Mouse (Mus musculus): ENCODE results near the gene Ip6k3. TPM values are rescaled to one million over a fixed set of nuclear protein-coding genes. Genes with fewer than 3 reads are reported as not detected.

The Ip6k3 gene
- total RNA-seq, 1 experiment: 0.27 TPM

- Histone ChIP-seq H3K27ac (ENCODE audit: insufficient read depth, low read depth, low read length, poor library complexity, severe bottlenecking) (no peak overlapping the region), H3K4me3 (ENCODE audit: insufficient read depth in 1 of 2, low read depth in 1 of 2, low read length in 2 of 2, poor library complexity in 1 of 2, severe bottlenecking in 1 of 2) (no peak overlapping the region), H3K9me3 (ENCODE audit: control insufficient read depth, insufficient read depth, low read depth, low read length) (no peaks in the 10 kb centered on the region), H3K4me1 (ENCODE audit: control insufficient read depth in 2 of 2, insufficient read depth in 2 of 2, low read length in 2 of 2, poor library complexity in 1 of 2) (peaks cover 2 to 19% of the 10 kb centered on the region in 2 experiments; a peak in 2 of 4 replicates), H3K9ac (ENCODE audit: insufficient read depth, low read depth, low read length, poor library complexity, severe bottlenecking) (no peak overlapping the region), H3K36me3 (ENCODE audit: control insufficient read depth, insufficient read depth, low read length, poor library complexity, severe bottlenecking) (peaks cover 22% of the 10 kb centered on the region; the same call in 1 of the 2 replicates)
- in situ Hi-C loops (cut with MboI; ENCODE audit: low sequenced_read_pairs in 2 of 2, unreplicated experiment in 2 of 2): no loop called here
- no peak for DNase-seq (ENCODE audit: low read depth, low spot score)
- TF ChIP-seq MAFK (IDR thresholded peaks at IDR 0.05; ENCODE audit: insufficient read depth, low read depth, low read length) (no peak), ZNF384 (IDR thresholded peaks at IDR 0.05; ENCODE audit: low read depth, low read length) (no peak), ZC3H11A (IDR thresholded peaks at IDR 0.05; ENCODE audit: borderline replicate concordance, low read depth, low read length) (no peak), CHD2 (IDR thresholded peaks at IDR 0.05; ENCODE audit: low read depth, low read length) (no peak), HCFC1 (IDR thresholded peaks at IDR 0.05; ENCODE audit: borderline replicate concordance, insufficient read depth, low read length) (no peak)
Measured at GRCm38 (mm10) chr17:27129819-27130218, 37.8 kb downstream of the Ip6k3 start.

GRCm38 (mm10) chr17:27129291-27129690, 38.3 kb downstream of the Ip6k3 start:
- in situ Hi-C loops (cut with MboI; ENCODE audit: low sequenced_read_pairs in 2 of 2, unreplicated experiment in 2 of 2): no loop called here
- Histone ChIP-seq H3K9ac (ENCODE audit: insufficient read depth, low read depth, low read length, poor library complexity, severe bottlenecking) (no peak overlapping the region), H3K4me3 (ENCODE audit: insufficient read depth in 1 of 2, low read depth in 1 of 2, low read length in 2 of 2, poor library complexity in 1 of 2, severe bottlenecking in 1 of 2) (no peak overlapping the region), H3K27ac (ENCODE audit: insufficient read depth, low read depth, low read length, poor library complexity, severe bottlenecking) (no peak overlapping the region), H3K36me3 (ENCODE audit: control insufficient read depth, insufficient read depth, low read length, poor library complexity, severe bottlenecking) (peaks cover 23% of the 10 kb centered on the region; the same call in 1 of the 2 replicates), H3K9me3 (ENCODE audit: control insufficient read depth, insufficient read depth, low read depth, low read length) (no peaks in the 10 kb centered on the region), H3K4me1 (ENCODE audit: control insufficient read depth in 2 of 2, insufficient read depth in 2 of 2, low read length in 2 of 2, poor library complexity in 1 of 2) (peaks cover 2 to 18% of the 10 kb centered on the region in 2 experiments; a peak in 2 of 4 replicates)
- DNase-seq (ENCODE audit: low read depth, low spot score): no peak
- no peak for TF ChIP-seq CHD2 (IDR thresholded peaks at IDR 0.05; ENCODE audit: low read depth, low read length)
- TF ChIP-seq MAFK (IDR thresholded peaks at IDR 0.05; ENCODE audit: insufficient read depth, low read depth, low read length): no peak
- TF ChIP-seq ZNF384 (IDR thresholded peaks at IDR 0.05; ENCODE audit: low read depth, low read length): no peak
- TF ChIP-seq ZC3H11A (IDR thresholded peaks at IDR 0.05; ENCODE audit: borderline replicate concordance, low read depth, low read length): no peak
- TF ChIP-seq HCFC1 (IDR thresholded peaks at IDR 0.05; ENCODE audit: borderline replicate concordance, insufficient read depth, low read length): no peak

GRCm38 (mm10) chr17:27128189-27128588, 39.4 kb downstream of the Ip6k3 start:
- H3K4me3 ChIP-seq (ENCODE audit: insufficient read depth in 1 of 2, low read depth in 1 of 2, low read length in 2 of 2, poor library complexity in 1 of 2, severe bottlenecking in 1 of 2): no peak overlapping the region
- TF ChIP-seq ZNF384 (IDR thresholded peaks at IDR 0.05; ENCODE audit: low read depth, low read length): no peak
- no peak for TF ChIP-seq HCFC1 (IDR thresholded peaks at IDR 0.05; ENCODE audit: borderline replicate concordance, insufficient read depth, low read length)
- TF ChIP-seq MAFK (IDR thresholded peaks at IDR 0.05; ENCODE audit: insufficient read depth, low read depth, low read length): no peak
- no peak for TF ChIP-seq ZC3H11A (IDR thresholded peaks at IDR 0.05; ENCODE audit: borderline replicate concordance, low read depth, low read length)
- TF ChIP-seq CHD2 (IDR thresholded peaks at IDR 0.05; ENCODE audit: low read depth, low read length): no peak
- DNase-seq (ENCODE audit: low read depth, low spot score): no peak
- in situ Hi-C loops (cut with MboI; ENCODE audit: low sequenced_read_pairs in 2 of 2, unreplicated experiment in 2 of 2): no loop called here
- H3K36me3 ChIP-seq (ENCODE audit: control insufficient read depth, insufficient read depth, low read length, poor library complexity, severe bottlenecking): peaks cover 33% of the 10 kb centered on the region; the same call in 1 of the 2 replicates
- H3K27ac ChIP-seq (ENCODE audit: insufficient read depth, low read depth, low read length, poor library complexity, severe bottlenecking): no peak overlapping the region
- no peaks in the 10 kb centered on the region for H3K9me3 ChIP-seq (ENCODE audit: control insufficient read depth, insufficient read depth, low read depth, low read length)
- H3K9ac ChIP-seq (ENCODE audit: insufficient read depth, low read depth, low read length, poor library complexity, severe bottlenecking): no peak overlapping the region
- peaks cover 2 to 15% of the 10 kb centered on the region in 2 experiments; a peak in 2 of 4 replicates for H3K4me1 ChIP-seq (ENCODE audit: control insufficient read depth in 2 of 2, insufficient read depth in 2 of 2, low read length in 2 of 2, poor library complexity in 1 of 2)

GRCm38 (mm10) chr17:27126974-27127373, 40.6 kb downstream of the Ip6k3 start:
- H3K9ac ChIP-seq (ENCODE audit: insufficient read depth, low read depth, low read length, poor library complexity, severe bottlenecking): no peak overlapping the region
- H3K36me3 ChIP-seq (ENCODE audit: control insufficient read depth, insufficient read depth, low read length, poor library complexity, severe bottlenecking): peaks cover 43% of the 10 kb centered on the region
- H3K4me1 ChIP-seq (ENCODE audit: control insufficient read depth in 2 of 2, insufficient read depth in 2 of 2, low read length in 2 of 2, poor library complexity in 1 of 2): peaks cover 0 to 13% of the 10 kb centered on the region in 2 experiments; a peak in 2 of 4 replicates
- H3K4me3 ChIP-seq (ENCODE audit: insufficient read depth in 1 of 2, low read depth in 1 of 2, low read length in 2 of 2, poor library complexity in 1 of 2, severe bottlenecking in 1 of 2): no peak overlapping the region
- DNase-seq (ENCODE audit: low read depth, low spot score): no peak
- in situ Hi-C loops (cut with MboI; ENCODE audit: low sequenced_read_pairs in 2 of 2, unreplicated experiment in 2 of 2): no loop called here
- TF ChIP-seq CHD2 (IDR thresholded peaks at IDR 0.05; ENCODE audit: low read depth, low read length) (no peak), MAFK (IDR thresholded peaks at IDR 0.05; ENCODE audit: insufficient read depth, low read depth, low read length) (no peak), ZC3H11A (IDR thresholded peaks at IDR 0.05; ENCODE audit: borderline replicate concordance, low read depth, low read length) (no peak), HCFC1 (IDR thresholded peaks at IDR 0.05; ENCODE audit: borderline replicate concordance, insufficient read depth, low read length) (no peak), ZNF384 (IDR thresholded peaks at IDR 0.05; ENCODE audit: low read depth, low read length) (no peak)
- no peaks in the 10 kb centered on the region for H3K9me3 ChIP-seq (ENCODE audit: control insufficient read depth, insufficient read depth, low read depth, low read length)
- H3K27ac ChIP-seq (ENCODE audit: insufficient read depth, low read depth, low read length, poor library complexity, severe bottlenecking): no peak overlapping the region

Measured in ES-E14 (cell line).